Mouse (Mus musculus): ENCODE results near the gene Zglp1.

- TF ChIP-seq CTCF (IDR thresholded peaks at IDR 0.05; ENCODE audit: low read depth) (no peak), EP300 (IDR thresholded peaks at IDR 0.05; ENCODE audit: low read depth) (no peak)
Observed at GRCm38 (mm10) chr9:21016331-21017176, 50.3 kb downstream of the Zglp1 start.
